Mouse (Mus musculus) megakaryocyte, embryonic 14.5 days (primary cell): ENCODE results near the gene Ccser1.

Experiments used
- FLI1 ChIP-seq: IDR thresholded peaks from 2 replicates; pipeline ENCODE4 v1.6.1; 2012; ENCODE audit warnings: low read length, inconsistent platforms, mixed read lengths
- GATA1 ChIP-seq: IDR thresholded peaks from 3 replicates; pipeline ENCODE4 v1.6.1; 2012; ENCODE audit warnings: mixed read lengths, low read length, inconsistent platforms, borderline replicate concordance

DNA sequence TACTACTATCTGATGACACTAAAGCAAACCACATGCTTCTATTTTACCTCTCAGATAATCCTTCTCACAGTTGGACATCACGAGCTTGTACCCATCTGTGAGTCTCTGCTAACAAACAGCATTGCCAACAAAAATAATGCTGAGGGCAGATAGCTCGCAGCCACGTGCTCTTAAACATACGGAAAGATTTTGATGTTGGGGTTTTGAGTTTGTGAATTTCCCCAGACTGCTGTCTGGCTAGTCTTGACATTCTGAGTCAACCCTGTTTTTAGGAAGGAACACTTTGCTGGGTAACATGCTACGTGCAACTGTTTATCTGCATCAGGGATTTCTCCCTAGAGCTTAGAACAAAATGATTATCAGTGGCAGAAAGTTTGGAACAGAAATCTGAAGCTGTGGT lies 52.9 kb downstream of the Ccser1 start:
- TF ChIP-seq FLI1 (no peak), GATA1 (no peak)
